Mouse (Mus musculus): ENCODE measurements around the gene Ulk4.

- TF ChIP-seq CTCF (IDR thresholded peaks at IDR 0.05; ENCODE audit: low read depth) = no peak
- no peak for TF ChIP-seq EP300 (IDR thresholded peaks at IDR 0.05; ENCODE audit: low read depth)
Measured at GRCm38 (mm10) chr9:120998696-120999095, 278.3 kb downstream of the Ulk4 start.
